ENCODE assay signal across 8 mouse cellular contexts in genomic region chr5:34286516-34286915, GRCm38 (mm10). TPM values are rescaled to one million over a fixed set of nuclear protein-coding genes. Genes with fewer than 3 reads are reported as not detected.
DNase-seq lines count a peak whose midpoint lies in the region; ATAC-seq and TF ChIP-seq lines count a peak whose summit lies in the region.

No protein-coding gene starts in this region.

- H3K9me3 ChIP-seq in intestine, embryonic 15.5 days: no peaks in the 10 kb centered on the region
- no peaks in the 10 kb centered on the region for H3K9me3 ChIP-seq in neural tube, embryonic 14.5 days (ENCODE audit: control insufficient read depth, low read length)

- H3K27me3 ChIP-seq in intestine, embryonic 15.5 days (replicated peaks): peaks cover 46% of the 10 kb centered on the region
- peaks cover 9% of the 10 kb centered on the region; the same call in 1 of the 2 replicates for H3K27me3 ChIP-seq in neural tube, embryonic 14.5 days (ENCODE audit: control insufficient read depth, insufficient read depth, low read length)

- intact Hi-C loops in left cerebral cortex, adult 2 months (cut with DNase I): loop anchor here (2.0 to 5.0 kb wide), 2 partner anchors 76 to 289 kb away; partner anchors contain the start of gene Nat8l

- WGBS in intestine, embryonic 15.5 days: 2% methylated on average over 11 of the region's 11 CpGs
- 2% methylated on average over 11 of the region's 11 CpGs for WGBS in neural tube, embryonic 14.5 days

- H3K36me3 ChIP-seq in intestine, embryonic 15.5 days: no peaks in the 10 kb centered on the region
- no peaks in the 10 kb centered on the region for H3K36me3 ChIP-seq in neural tube, embryonic 14.5 days (ENCODE audit: control insufficient read depth, insufficient read depth, low read length)

- DNase-seq in left cerebral cortex, adult 2 months (ENCODE audit: extremely low spot score in 1 of 2, low spot score in 2 of 2): no peak
- no peak for DNase-seq in left cerebral cortex, adult 11 months (ENCODE audit: low spot score)
- DNase-seq in embryo, embryonic 10 days (ENCODE audit: low spot score): peak; percentile 56
- DNase-seq in layer of hippocampus, adult 8-10 months (ENCODE audit: low spot score in 2 of 2): no peak
- DNase-seq in layer of hippocampus, adult 9-11 months: no peak
- no peak for DNase-seq in lung, adult 18-20 months

- H3K4me1 ChIP-seq in intestine, embryonic 15.5 days (replicated peaks): peaks cover 22% of the 10 kb centered on the region
- peaks cover 10% of the 10 kb centered on the region; the same call in 1 of the 2 replicates for H3K4me1 ChIP-seq in neural tube, embryonic 14.5 days (ENCODE audit: control insufficient read depth, insufficient read depth, low read length)

- peak overlapping the region; percentile 54 for H3K4me3 ChIP-seq in left cerebral cortex, adult 2 months
- H3K4me3 ChIP-seq in intestine, embryonic 15.5 days (replicated peaks): peak overlapping the region; percentile 58
- peak overlapping the region; percentile 69 for H3K4me3 ChIP-seq in neural tube, embryonic 14.5 days (ENCODE audit: low read depth, low read length)

- peak overlapping the region; percentile 99 for H3K4me2 ChIP-seq in intestine, embryonic 15.5 days (replicated peaks)
- peak overlapping the region; percentile 90 for H3K4me2 ChIP-seq in neural tube, embryonic 14.5 days (ENCODE audit: low read depth, low read length)

- H3K9ac ChIP-seq in intestine, embryonic 15.5 days: no peak overlapping the region
- no peak overlapping the region; the same call in 1 of the 2 replicates for H3K9ac ChIP-seq in neural tube, embryonic 14.5 days (replicated peaks; ENCODE audit: low read depth, low read length)

- no peak for ATAC-seq in intestine, embryonic 15.5 days
- no peak for ATAC-seq in neural tube, embryonic 14.5 days (ENCODE audit: low read depth)

- H3K27ac ChIP-seq in left cerebral cortex, adult 2 months: peak overlapping the region; percentile 88
- H3K27ac ChIP-seq in intestine, embryonic 15.5 days: no peak overlapping the region
- H3K27ac ChIP-seq in neural tube, embryonic 14.5 days (ENCODE audit: low read depth, low read length): no peak overlapping the region

- no peak for TF ChIP-seq CTCF in left cerebral cortex, adult 2 months (IDR thresholded peaks at IDR 0.05)

RNA-seq across cellular contexts. Expression of gene Zfyve28, which starts 1.7 kb away (rescaled TPM):
- 10 to 100 TPM; 50.2 to 54.2 TPM for total RNA-seq in left cerebral cortex, adult 2 months (2021)
- 0.47 and 0.65 TPM in 2 replicates for polyA plus RNA-seq in intestine, embryonic 15.5 days (2015; fragmentation: Nextera tagmentation; extraction: Ambion mirVana)
- polyA plus RNA-seq in neural tube, embryonic 14.5 days (2014; fragmentation: Nextera tagmentation; extraction: Ambion mirVana): 4.5 and 5.9 TPM in 2 replicates
- 10 to 100 TPM; 32.5 to 37.0 (median 33.5) TPM for total RNA-seq in layer of hippocampus, adult 8-10 months (2022)

RNA-seq across cellular contexts. Expression of gene Cfap99, which starts 1.9 kb away (rescaled TPM):
- total RNA-seq in left cerebral cortex, adult 2 months (2021): 1 to 10 TPM; 1.4 to 1.5 TPM
- not detected in 2 replicates for polyA plus RNA-seq in intestine, embryonic 15.5 days (2015; fragmentation: Nextera tagmentation; extraction: Ambion mirVana)
- polyA plus RNA-seq in neural tube, embryonic 14.5 days (2014; fragmentation: Nextera tagmentation; extraction: Ambion mirVana): 0.09 and 0.12 TPM in 2 replicates
- total RNA-seq in layer of hippocampus, adult 8-10 months (2022): under 1 TPM; 0.52 to 0.85 (median 0.74) TPM

RNA-seq across cellular contexts. Expression of gene Rnf4, which starts 49.6 kb away (rescaled TPM):
- total RNA-seq in left cerebral cortex, adult 2 months (2021): 10 to 100 TPM; 87.0 to 90.7 TPM
- polyA plus RNA-seq in intestine, embryonic 15.5 days (2015; fragmentation: Nextera tagmentation; extraction: Ambion mirVana): 144 and 149 TPM in 2 replicates
- 142 and 146 TPM in 2 replicates for polyA plus RNA-seq in neural tube, embryonic 14.5 days (2014; fragmentation: Nextera tagmentation; extraction: Ambion mirVana)
- 10 to 100 TPM; 82.2 to 87.7 (median 84.1) TPM for total RNA-seq in layer of hippocampus, adult 8-10 months (2022)
